Mouse (Mus musculus): ENCODE data around the gene Gm21943. TPM values are rescaled to one million over a fixed set of nuclear protein-coding genes. Genes with fewer than 3 reads are reported as not detected.
"Not testable (repeated sequence)": the region's sequence is repeated elsewhere in the genome, so short reads cannot be mapped to it uniquely, and the experiment has no call there.

Gene Gm21943
- polyA plus RNA-seq (2016; fragmentation: Nextera tagmentation; extraction: Ambion mirVana) = not detected in 2 replicates

GRCm38 (mm10) chrY:57533644-57534043, at the start of gene Gm21943:
TSS of gene Gm21943 (minus strand) at chrY:57533744.
- not testable (repeated sequence) for H3K4me1 ChIP-seq; H3K9me3 ChIP-seq; H3K27me3 ChIP-seq (ENCODE audit: insufficient read depth, poor library complexity, severe bottlenecking); DNase-seq (ENCODE audit: low spot score); H3K4me3 ChIP-seq; H3K36me3 ChIP-seq; H3K27ac ChIP-seq
- WGBS = no CpG with 5 or more reads among the region's 4 CpGs

Other genes starting within 250 kb of the Gm21943 start
- not detected in 2 replicates for gene Gm28961, start 172.0 kb upstream of the Gm21943 start, polyA plus RNA-seq (2016; fragmentation: Nextera tagmentation; extraction: Ambion mirVana)

Data from heart, embryonic 10.5 days (tissue).